Mouse (Mus musculus) testis, postnatal 10 days (tissue): ENCODE results near the gene AI464131.
"Not testable (repeated sequence)": the region's sequence is repeated elsewhere in the genome, so short reads cannot be mapped to it uniquely, and the experiment has no call there.

ENCODE experiments used
- DNase-seq: peaks from one replicate; pipeline ENCODE4 v3.0.0; 2021; ENCODE audit warnings: low spot score

AI464131 gene

DNA sequence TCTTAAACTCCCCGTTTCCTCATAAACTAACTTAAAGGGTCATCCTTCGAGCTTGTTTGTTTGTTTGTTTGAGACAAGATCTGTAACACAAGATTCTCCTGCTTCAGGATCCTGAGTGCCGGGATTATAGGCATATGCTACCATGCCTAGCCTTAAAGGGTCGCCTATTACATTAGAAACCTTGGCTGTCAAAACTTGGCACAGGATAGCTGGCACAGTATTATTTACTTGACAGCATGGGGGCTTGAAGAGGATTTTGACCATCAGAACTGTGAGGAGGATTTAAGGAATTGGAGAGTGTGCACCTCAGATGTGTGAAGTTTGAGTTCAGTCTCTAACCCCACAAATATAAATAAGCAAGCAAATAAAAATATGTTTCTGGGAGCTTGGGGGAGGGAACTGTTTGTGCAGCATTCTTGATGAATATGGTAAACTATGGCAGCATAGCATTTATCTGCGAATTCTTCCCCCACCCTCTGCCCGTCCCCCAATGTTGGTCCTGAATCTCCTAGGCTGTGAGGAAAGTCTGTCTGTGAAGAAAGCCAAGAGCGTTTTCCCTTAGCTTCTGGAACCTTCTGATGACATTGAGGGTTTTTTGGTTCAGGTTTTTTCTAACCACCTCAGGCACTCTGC is 32.7 kb downstream of the AI464131 start:
- DNase-seq: no peak

- no peak for DNase-seq
Observed at GRCm38 (mm10) chr4:41469199-41469598, 33.7 kb downstream of the AI464131 start.

- peak; percentile 74 for DNase-seq
Observed at GRCm38 (mm10) chr4:41468396-41469080, 34.3 kb downstream of the AI464131 start.

- DNase-seq: no peak
Observed at GRCm38 (mm10) chr4:41465287-41465665, 37.6 kb downstream of the AI464131 start.

DNA sequence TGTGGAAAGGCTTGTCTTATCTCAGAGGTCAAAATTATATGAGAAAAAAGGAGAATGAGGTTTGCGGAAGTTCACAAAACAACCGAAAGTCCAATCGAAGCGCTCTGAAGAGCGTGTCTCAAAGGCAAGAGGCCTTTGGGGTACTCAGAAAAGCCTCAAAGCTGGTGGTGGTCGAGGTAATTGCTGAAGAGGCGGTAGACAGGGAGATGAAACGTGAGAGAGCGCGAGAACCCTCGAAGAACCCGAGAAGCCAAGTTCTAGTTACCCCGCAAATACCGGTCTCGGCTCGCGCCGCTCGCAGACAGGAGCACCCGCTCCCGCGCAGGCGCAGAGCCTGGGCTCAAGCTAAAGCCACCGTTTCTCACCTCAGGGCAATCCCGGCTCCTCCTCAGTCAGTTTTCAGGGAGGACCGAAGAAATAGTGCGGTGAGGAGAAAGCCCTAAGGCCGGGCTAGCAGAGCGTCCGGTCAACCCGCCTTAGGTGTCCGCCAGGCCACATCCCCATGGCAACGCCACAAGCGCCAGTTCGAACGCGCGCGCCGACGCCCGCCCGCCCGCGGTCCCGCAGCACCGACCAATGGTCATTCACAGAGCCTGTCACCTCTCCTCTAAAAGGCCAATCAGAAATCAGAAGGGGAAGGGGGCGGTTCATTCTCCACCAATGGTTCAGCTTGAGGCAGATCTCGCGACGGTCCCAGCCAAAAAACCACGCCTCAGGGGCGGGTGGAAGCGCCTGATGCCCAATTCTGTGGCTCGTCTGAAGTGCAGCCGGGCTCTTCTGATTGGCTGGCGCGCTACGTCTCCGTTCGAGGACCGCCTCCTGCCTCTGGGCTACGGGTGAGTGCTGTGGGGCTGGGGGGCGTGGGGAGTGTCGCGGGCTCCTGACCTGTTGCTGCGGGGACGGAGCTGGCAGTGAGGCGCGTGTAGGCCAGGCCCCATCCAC is 38.3 kb downstream of the AI464131 start, which contains the start of the genes Kif24 and Nudt2:
Gene Kif24 (minus strand): TSS at position 543 of the 942 bp plus-strand sequence.
Gene Nudt2 (plus strand): TSS at position 807 of the 942 bp plus-strand sequence.
- peak; percentile 96 for DNase-seq

DNA sequence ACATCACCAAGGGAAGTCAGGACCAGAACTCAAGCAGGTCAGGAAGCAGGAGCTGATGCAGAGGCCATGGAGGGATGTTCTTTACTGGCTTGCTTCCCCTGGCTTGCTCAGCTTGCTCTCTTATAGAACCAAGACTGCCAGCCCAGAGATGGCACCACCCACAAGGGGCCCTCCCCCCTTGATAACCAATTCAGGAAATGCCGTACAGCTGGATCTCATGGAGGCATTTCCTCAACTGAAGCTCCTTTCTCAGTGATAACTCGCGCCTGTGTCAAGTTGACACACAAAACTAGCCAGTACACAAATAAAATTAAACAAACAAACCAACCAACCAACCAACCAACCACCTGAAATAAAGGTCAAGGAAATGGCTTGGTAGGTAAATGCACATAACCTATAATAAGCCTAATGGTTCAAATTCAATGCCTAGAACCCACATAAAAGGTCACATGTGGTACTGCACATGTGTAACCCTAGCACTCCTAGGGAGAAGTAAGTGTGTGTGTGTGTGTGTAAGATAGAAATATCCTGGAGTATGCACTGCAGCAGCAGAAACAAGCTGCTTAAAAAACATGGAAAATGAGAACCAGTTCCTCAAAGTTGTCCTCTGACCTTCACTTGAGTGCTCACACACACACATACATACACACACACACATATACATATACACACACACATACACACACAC is 39.7 kb downstream of the AI464131 start:
- not testable (repeated sequence) for DNase-seq

DNA sequence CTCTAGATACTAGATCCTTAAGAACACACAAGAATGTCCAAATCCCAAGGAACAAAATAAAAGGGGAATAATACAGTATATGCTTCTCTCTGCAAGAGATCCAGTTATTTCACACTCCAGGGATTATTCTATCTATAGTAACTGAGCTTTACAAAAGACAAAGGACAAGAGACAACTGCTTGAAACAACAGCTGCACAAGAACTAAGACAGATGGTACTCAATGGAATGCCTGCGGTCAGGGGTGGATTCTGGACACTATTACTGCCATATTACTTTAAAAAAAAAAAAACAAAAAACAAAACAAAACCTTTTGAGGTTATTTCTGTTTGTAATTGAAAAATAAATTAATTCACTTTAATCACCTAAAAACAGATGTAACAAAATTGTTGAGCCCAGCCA is 42.2 kb downstream of the AI464131 start:
- DNase-seq: no peak

DNA sequence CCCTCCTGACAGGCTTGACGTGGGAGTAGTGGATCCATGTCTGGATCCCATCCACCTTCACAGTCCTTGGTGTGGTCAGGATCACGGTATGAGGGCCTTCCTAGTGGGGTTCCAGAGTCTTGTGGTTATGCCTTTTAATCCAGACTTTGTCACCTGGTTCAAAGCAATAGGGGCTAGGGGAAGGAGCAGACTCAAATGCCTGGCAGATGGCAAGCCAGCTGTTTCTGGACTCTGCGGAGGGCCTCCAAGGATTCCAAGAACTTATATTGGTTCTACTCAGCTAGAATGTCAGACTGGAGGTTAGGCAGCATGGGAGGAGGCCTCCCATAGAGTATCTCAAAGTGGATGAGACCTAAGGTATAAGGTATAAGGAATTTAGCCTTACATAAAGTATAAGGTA is 55.3 kb downstream of the AI464131 start:
- no peak for DNase-seq
